Mouse (Mus musculus) embryonic fibroblast, embryonic 13.5 days (primary cell): ENCODE data around the gene Basp1.

Experiments
- CTCF ChIP-seq: IDR thresholded peaks from 2 replicates; pipeline ENCODE4 v1.5.1; 2011; ENCODE audit warnings: mild to moderate bottlenecking, control low read depth, low read length, moderate library complexity, borderline replicate concordance; ENCODE audit not compliant: insufficient read depth
- POLR2A ChIP-seq: IDR thresholded peaks from 2 replicates; pipeline ENCODE4 v1.6.1; 2011; ENCODE audit warnings: low read depth, mild to moderate bottlenecking, control low read depth, low read length, moderate library complexity

DNA sequence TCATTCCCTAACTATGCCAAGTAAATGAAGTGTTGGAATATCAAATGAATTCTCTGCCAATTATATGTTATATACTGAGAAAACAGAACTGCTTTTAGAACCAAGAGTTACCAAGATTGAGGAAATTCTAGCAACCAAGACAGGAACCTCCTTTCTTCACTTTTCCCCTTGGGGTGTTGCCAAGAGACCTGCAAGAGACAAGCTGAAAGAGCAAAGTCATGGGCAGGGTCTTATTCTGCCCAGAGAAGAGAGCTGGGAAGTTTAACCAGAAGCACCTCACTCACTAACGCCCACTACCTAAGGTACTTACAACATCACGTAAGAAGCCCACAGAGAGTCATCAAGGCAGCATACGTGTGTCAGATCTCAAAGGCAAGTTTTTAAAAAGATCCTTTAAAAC lies 91.5 kb downstream of the Basp1 start:
- TF ChIP-seq CTCF (no peak), POLR2A (no peak)
